Mouse (Mus musculus): ENCODE results near the gene Edem2. TPM values are rescaled to one million over a fixed set of nuclear protein-coding genes. Genes with fewer than 3 reads are reported as not detected.

The Edem2 gene
- polyA plus RNA-seq (2015; fragmentation: Nextera tagmentation; extraction: Ambion mirVana): 38.3 and 39.4 TPM in 2 replicates

GRCm38 (mm10) chr2:155729158-155729645 is at the start of gene Edem2:
TSS of gene Edem2 (minus strand) at chr2:155729475.
- H3K4me3 ChIP-seq (replicated peaks): peak within 1 kb of the TSS; percentile 97
- ATAC-seq (ENCODE audit: insufficient number of reproducible peaks, low FRiP score, low TSS enrichment, low read depth): peak; percentile 77
- H3K9me3 ChIP-seq (replicated peaks): no peaks in the 10 kb centered on the region
- H3K4me2 ChIP-seq (replicated peaks): peak within 1 kb of the TSS; percentile 91
- H3K36me3 ChIP-seq: peaks cover 3% of the 10 kb centered on the region; the same call in 1 of the 2 replicates
- peaks cover 14% of the 10 kb centered on the region; the same call in 1 of the 2 replicates for H3K4me1 ChIP-seq
- H3K27ac ChIP-seq (replicated peaks): 0 out of 2 replicates have a peak within 1 kb of the TSS, but pooled peaks have one; percentile 39
- no peaks in the 10 kb centered on the region for H3K27me3 ChIP-seq
- H3K9ac ChIP-seq: peak within 1 kb of the TSS; percentile 56
- WGBS: 0% methylated on average over 30 of the region's 33 CpGs

- no peaks in the 10 kb centered on the region for H3K9me3 ChIP-seq (replicated peaks)
- no peak overlapping the region for H3K4me3 ChIP-seq (replicated peaks)
- no peak overlapping the region for H3K27ac ChIP-seq (replicated peaks)
- no peak overlapping the region for H3K4me2 ChIP-seq (replicated peaks)
- 59% methylated on average over 7 of the region's 7 CpGs for WGBS
- H3K27me3 ChIP-seq: peaks cover 37% of the 10 kb centered on the region
- ATAC-seq (ENCODE audit: insufficient number of reproducible peaks, low FRiP score, low TSS enrichment, low read depth): no peak
- H3K36me3 ChIP-seq: no peaks in the 10 kb centered on the region
- H3K4me1 ChIP-seq: peaks cover 10% of the 10 kb centered on the region; the same call in 1 of the 2 replicates
- no peak overlapping the region for H3K9ac ChIP-seq
Measured at GRCm38 (mm10) chr2:155779066-155779465, 49.8 kb upstream of the Edem2 start.

DNA sequence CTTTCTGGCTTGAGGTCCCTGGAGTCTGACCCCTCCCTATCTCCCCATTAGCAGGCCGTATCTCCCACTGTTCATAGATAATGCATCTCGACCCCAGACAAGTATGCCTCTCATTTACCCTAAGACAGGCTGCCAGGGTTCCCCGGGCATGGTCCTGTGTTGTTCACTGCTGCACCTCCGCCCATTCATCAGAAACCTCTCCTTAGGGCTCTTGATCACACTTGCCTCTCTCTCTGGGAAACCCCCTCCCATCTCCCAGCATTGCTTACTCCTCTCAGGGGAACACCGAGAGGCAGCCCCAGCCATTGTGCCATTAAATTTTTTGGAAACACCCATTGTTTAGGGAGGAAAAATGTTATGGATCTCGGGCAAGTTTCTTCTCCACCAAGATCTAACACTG is 48.7 kb upstream of the Edem2 start:
- no peak for ATAC-seq (ENCODE audit: insufficient number of reproducible peaks, low FRiP score, low TSS enrichment, low read depth)
- WGBS: 69% methylated on average over 6 of the region's 6 CpGs
- Histone ChIP-seq H3K4me2 (replicated peaks) (no peak overlapping the region), H3K27me3 (peaks cover 47% of the 10 kb centered on the region), H3K4me3 (replicated peaks) (no peak overlapping the region), H3K9ac (no peak overlapping the region), H3K27ac (replicated peaks) (no peak overlapping the region), H3K4me1 (peaks cover 10% of the 10 kb centered on the region; the same call in 1 of the 2 replicates), H3K9me3 (replicated peaks) (no peaks in the 10 kb centered on the region), H3K36me3 (no peaks in the 10 kb centered on the region)

- no peak overlapping the region for H3K9ac ChIP-seq
- H3K27me3 ChIP-seq: peaks cover 51% of the 10 kb centered on the region
- no peak overlapping the region for H3K4me3 ChIP-seq (replicated peaks)
- no peak for ATAC-seq (ENCODE audit: insufficient number of reproducible peaks, low FRiP score, low TSS enrichment, low read depth)
- 66% methylated on average over 4 of the region's 4 CpGs for WGBS
- no peak overlapping the region for H3K4me2 ChIP-seq (replicated peaks)
- H3K9me3 ChIP-seq (replicated peaks): no peaks in the 10 kb centered on the region
- peaks cover 10% of the 10 kb centered on the region; the same call in 1 of the 2 replicates for H3K4me1 ChIP-seq
- no peaks in the 10 kb centered on the region for H3K36me3 ChIP-seq
- H3K27ac ChIP-seq (replicated peaks): no peak overlapping the region
Measured at GRCm38 (mm10) chr2:155777688-155777985, 48.4 kb upstream of the Edem2 start.

- H3K4me2 ChIP-seq (replicated peaks): no peak overlapping the region
- no peak overlapping the region for H3K4me3 ChIP-seq (replicated peaks)
- no peak overlapping the region for H3K9ac ChIP-seq
- ATAC-seq (ENCODE audit: insufficient number of reproducible peaks, low FRiP score, low TSS enrichment, low read depth): no peak
- no peaks in the 10 kb centered on the region for H3K36me3 ChIP-seq
- WGBS: 61% methylated on average over 10 of the region's 10 CpGs
- peaks cover 10% of the 10 kb centered on the region; the same call in 1 of the 2 replicates for H3K4me1 ChIP-seq
- no peaks in the 10 kb centered on the region for H3K9me3 ChIP-seq (replicated peaks)
- H3K27me3 ChIP-seq: peaks cover 57% of the 10 kb centered on the region
- H3K27ac ChIP-seq (replicated peaks): no peak overlapping the region
Measured at GRCm38 (mm10) chr2:155776824-155777687, 47.8 kb upstream of the Edem2 start.

- peaks cover 10% of the 10 kb centered on the region; the same call in 1 of the 2 replicates for H3K4me1 ChIP-seq
- H3K36me3 ChIP-seq: no peaks in the 10 kb centered on the region
- WGBS: 1% methylated on average over 44 of the region's 44 CpGs
- H3K9ac ChIP-seq: no peak overlapping the region
- H3K9me3 ChIP-seq (replicated peaks): no peaks in the 10 kb centered on the region
- H3K27ac ChIP-seq (replicated peaks): no peak overlapping the region
- H3K27me3 ChIP-seq: peaks cover 57% of the 10 kb centered on the region
- peak overlapping the region; percentile 53 for H3K4me3 ChIP-seq (replicated peaks)
- peak overlapping the region; percentile 97 for H3K4me2 ChIP-seq (replicated peaks)
- peak; percentile 67 for ATAC-seq (ENCODE audit: insufficient number of reproducible peaks, low FRiP score, low TSS enrichment, low read depth)
Measured at GRCm38 (mm10) chr2:155775685-155776263, 46.5 kb upstream of the Edem2 start.

GRCm38 (mm10) chr2:155774927-155775684 is 45.8 kb upstream of the Edem2 start, which contains the start of gene Mmp24:
TSS of gene Mmp24 (plus strand) at chr2:155775342.
- H3K4me1 ChIP-seq: peaks cover 10% of the 10 kb centered on the region; the same call in 1 of the 2 replicates
- 2% methylated on average over 66 of the region's 100 CpGs for WGBS
- peaks cover 57% of the 10 kb centered on the region for H3K27me3 ChIP-seq
- peak within 1 kb of the TSS; percentile 53 for H3K4me3 ChIP-seq (replicated peaks)
- no peak for ATAC-seq (ENCODE audit: insufficient number of reproducible peaks, low FRiP score, low TSS enrichment, low read depth)
- peak within 1 kb of the TSS; percentile 97 for H3K4me2 ChIP-seq (replicated peaks)
- no peak within 1 kb of the TSS for H3K27ac ChIP-seq (replicated peaks)
- no peak within 1 kb of the TSS for H3K9ac ChIP-seq
- H3K36me3 ChIP-seq: no peaks in the 10 kb centered on the region
- H3K9me3 ChIP-seq (replicated peaks): no peaks in the 10 kb centered on the region

DNA sequence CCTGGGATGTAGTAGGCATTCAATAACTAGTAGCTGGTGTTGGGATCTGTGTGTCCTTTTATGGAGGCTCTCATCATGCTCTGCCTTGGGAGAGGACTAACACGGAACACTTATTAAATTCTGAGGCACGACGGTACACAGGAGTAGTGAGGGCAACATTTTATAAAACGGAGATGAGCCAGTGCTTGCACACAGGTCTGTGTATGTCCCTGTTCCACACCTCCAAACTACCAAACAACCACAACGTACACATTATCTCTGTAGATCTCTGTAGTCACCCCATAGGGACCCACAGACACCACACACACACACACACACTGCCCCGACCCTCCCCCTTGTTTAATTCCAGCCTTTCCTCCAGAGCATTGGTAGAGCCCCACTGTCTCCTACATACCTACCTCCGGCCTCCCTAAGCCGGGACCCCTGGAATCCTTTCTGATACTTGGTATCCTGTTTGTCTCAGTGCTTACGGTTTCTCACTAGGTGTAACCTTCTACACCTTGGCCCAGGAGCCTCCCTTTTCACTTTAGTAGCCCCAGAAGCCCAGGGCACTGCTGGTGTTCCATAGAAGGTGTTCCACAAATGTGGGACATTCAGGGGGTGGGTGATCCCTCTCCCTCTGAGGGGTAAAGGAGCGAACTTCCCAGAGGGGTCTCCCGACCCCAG is 45.1 kb upstream of the Edem2 start:
- no peak for ATAC-seq (ENCODE audit: insufficient number of reproducible peaks, low FRiP score, low TSS enrichment, low read depth)
- Histone ChIP-seq H3K27ac (replicated peaks) (no peak overlapping the region), H3K4me2 (replicated peaks) (no peak overlapping the region), H3K4me1 (peaks cover 10% of the 10 kb centered on the region; the same call in 1 of the 2 replicates), H3K9me3 (replicated peaks) (no peaks in the 10 kb centered on the region), H3K4me3 (replicated peaks) (peak overlapping the region; percentile 53), H3K9ac (no peak overlapping the region), H3K27me3 (peaks cover 57% of the 10 kb centered on the region), H3K36me3 (no peaks in the 10 kb centered on the region)
- 55% methylated on average over 11 of the region's 11 CpGs for WGBS

DNA sequence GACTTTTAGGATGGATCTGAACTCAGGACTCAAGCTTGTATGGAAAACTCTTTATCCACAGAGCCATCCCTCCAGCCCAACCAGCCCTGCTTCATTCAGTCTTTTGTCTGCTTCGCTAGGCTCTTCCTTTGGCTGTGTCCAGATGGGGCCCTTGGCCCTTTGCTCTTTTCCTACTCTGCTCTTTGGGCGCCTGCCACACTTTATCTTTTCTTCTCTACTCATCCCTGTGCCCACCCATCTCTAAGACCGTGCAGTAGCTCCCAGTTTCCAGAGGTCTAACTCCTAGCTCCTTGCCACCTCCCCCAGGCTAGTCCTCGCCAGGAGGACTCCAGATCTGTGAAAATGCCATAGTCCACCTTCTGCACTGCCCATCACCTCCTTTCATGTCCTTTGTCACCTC is 44.4 kb upstream of the Edem2 start:
- H3K4me1 ChIP-seq: peaks cover 10% of the 10 kb centered on the region; the same call in 1 of the 2 replicates
- H3K4me3 ChIP-seq (replicated peaks): no peak overlapping the region
- peaks cover 57% of the 10 kb centered on the region for H3K27me3 ChIP-seq
- H3K9me3 ChIP-seq (replicated peaks): no peaks in the 10 kb centered on the region
- no peaks in the 10 kb centered on the region for H3K36me3 ChIP-seq
- no peak overlapping the region for H3K9ac ChIP-seq
- 66% methylated on average over 4 of the region's 4 CpGs for WGBS
- ATAC-seq (ENCODE audit: insufficient number of reproducible peaks, low FRiP score, low TSS enrichment, low read depth): no peak
- H3K4me2 ChIP-seq (replicated peaks): no peak overlapping the region
- no peak overlapping the region for H3K27ac ChIP-seq (replicated peaks)

GRCm38 (mm10) chr2:155764679-155765418 is 35.6 kb upstream of the Edem2 start:
- Histone ChIP-seq H3K4me1 (no peaks in the 10 kb centered on the region), H3K4me2 (replicated peaks) (no peak overlapping the region), H3K4me3 (replicated peaks) (no peak overlapping the region), H3K27ac (replicated peaks) (no peak overlapping the region), H3K9me3 (replicated peaks) (no peaks in the 10 kb centered on the region), H3K27me3 (0 out of 2 replicates have a peak, but pooled peaks cover 3% of the 10 kb centered on the region), H3K36me3 (no peaks in the 10 kb centered on the region), H3K9ac (no peak overlapping the region)
- 53% methylated on average over 13 of the region's 13 CpGs for WGBS
- no peak for ATAC-seq (ENCODE audit: insufficient number of reproducible peaks, low FRiP score, low TSS enrichment, low read depth)
